Mouse (Mus musculus) ovary, postnatal 36 days (tissue): ENCODE data around the gene Sh3gl1.
A peak's percentile ranks its signal among the peaks of the same experiment; 100 is the strongest.

ENCODE experiments used
- DNase-seq: peaks from one replicate; pipeline ENCODE4 v3.0.0; 2022; ENCODE audit warnings: low spot score, mixed read lengths

The Sh3gl1 gene

DNA sequence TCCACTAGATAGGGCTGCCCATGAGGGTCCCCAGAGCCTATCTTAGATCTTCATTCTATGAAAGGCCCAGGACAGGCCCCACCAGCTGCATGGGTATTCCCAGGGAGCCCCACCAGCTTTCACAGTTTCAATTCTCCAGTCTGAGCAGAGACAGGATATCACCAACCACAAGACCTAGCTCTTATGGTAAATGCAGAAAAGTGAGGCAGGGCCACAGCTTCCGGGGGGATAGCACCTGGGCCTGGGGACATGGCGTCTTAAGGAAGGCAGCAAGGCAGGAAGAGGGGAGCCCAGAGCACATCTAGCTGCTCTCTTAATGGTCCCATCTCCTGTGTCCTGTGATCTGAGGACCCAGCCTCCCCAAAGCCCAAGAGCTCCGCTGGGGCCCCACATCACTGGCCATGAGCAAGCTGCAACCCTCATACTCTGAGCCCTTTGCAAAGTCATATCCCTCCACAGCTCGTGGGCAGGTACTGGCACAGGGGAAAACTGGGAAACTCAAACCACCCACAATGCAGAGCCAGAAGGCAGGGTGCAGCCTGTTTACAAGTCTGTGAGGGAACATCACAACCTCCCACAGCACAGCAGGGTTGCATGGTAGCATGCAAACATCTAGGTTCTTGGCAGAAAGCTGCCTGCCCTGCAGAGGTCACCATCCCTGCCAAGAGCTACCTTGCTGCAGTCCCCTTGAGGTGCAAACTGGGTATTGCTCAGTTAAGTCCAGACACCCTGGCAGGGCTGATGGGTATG lies 15.1 kb downstream of the Sh3gl1 start:
- DNase-seq, result no peak

DNA sequence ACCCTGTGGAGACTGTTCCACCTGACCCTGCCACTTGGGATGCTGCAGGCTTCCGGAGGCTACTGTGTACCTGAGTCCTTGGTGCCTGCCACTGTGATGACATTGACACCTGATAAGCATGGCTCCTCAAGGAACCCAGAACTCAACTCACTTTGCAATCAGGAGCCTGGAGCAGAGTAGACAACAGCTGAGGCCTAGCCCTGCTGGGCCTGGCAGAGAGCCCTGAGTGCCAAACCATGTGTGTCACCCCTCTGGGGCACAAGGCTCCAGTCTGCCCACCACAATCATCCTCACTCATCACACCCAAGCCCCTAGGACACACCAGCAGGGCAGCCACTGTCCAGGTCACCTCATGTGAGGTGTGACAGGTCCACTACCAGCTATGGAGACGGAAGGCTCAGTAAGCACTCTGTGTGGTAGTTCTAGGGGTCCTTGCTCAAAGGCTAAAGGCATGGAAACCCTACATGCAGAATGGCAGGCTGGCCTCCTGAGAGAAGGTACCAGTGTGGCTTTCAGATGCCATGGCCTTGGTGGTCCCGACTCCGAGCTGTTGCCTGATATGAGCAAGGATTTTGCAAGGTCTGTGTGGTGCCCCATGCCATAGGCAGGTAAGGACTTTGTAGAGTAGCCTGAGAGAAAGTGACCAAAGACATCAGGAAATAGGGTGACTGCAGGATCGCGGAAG lies 15.9 kb downstream of the Sh3gl1 start:
- peak; percentile 5 for DNase-seq

DNA sequence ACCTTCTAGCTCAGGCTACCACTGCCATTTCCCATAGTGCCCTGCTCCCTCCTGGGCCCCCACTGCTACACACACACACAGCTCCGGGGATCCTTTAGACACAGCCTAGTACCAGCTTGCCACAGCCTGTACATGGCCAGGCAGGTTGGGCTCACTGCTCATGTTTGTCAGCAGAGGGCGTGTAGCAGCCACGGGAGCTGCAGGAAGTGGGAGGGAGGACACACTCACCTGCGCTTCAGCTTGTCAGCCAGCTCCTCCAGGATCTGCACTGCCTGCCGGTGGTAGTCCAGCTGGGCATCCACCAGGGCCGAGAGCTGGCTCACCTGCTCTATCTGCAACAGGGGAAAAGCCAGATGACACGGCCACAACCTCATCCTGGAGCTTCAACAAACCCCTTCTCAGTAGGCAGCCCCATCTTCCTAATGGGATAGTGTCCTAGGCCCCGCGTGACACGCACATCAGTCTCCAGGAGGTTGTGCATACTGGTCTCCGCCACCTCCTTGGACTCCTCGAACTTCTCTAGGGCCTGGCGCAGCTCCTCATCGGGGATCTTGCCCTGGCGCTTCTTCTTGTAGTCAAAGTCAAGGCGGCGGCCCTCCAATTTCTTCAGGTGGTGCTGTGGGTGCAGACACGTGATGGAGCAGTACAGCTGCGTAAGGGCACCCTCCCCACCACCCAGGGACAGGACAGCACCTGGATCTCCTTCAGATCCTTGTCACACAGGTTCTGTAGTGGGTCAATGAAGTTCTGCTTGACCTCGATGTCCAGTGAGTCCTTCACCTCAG lies 17.9 kb downstream of the Sh3gl1 start:
- DNase-seq, result peak; percentile 51

DNA sequence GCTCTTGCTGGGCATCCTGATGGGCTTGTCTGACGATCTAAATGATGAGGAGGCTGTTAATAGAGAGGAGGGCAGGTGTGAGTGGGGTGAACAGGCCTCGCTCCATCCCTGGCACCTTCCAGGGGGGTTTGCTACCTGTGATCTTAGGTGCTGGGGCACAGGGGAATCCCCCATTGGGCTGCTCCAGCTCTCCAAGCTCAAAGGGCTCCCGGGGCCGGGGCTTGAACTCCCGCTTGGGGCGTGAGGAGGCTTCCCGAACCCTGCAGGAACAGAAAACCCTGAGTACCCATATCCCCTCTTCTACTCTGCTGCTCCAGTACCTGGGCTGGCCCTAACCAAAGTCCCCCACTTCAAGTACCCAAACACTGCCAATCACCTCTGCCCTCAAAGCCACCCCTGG lies 18.6 kb downstream of the Sh3gl1 start:
- no peak for DNase-seq

DNA sequence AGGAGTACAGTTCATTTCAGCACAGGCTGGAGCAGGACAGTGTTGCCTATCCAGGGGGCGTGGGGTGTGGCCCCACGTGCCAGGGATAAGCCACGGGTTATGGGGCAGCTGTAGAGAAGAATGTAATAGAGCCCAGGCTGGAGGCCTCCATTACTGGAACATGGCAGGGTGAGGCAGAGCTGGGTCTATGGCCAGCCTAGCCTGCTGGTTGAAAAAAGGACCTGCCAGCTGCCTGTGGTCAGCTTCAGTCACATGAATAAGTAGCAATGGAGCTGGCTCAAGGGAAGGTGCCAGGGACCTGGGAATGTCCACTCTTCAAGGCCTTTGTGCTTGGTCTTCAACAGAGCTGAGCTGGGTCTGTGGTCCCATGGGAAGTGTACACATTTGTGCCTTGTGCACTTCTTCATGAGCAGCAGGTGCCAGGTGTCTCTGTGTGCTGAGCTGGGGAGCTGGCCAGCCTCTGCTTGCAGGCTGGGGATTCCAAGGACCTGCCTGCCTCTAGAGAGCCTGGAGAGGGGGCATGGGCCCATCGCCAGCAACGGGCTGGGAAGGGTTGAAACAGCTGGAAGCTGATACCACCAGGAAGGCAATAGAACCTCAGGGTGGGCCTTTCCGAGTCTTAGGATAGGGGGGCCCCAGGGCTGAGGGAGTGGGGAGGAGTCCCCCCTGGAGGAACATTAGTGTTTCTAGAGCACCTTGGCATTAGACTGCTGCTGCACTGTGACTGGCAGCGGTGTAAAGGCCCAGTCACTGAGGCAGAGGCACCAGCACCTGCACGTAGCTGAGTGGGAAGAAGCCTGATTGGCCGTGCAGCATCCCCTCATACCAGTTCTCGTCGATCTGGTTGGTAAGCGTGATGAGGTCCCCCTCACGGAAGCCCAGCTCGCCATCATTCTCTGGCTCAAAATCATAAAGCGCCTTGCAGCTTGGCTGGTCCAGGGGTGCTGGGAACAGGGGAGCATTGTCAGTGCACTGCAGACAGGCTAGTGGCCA lies 19.3 kb downstream of the Sh3gl1 start:
- DNase-seq, result no peak

DNA sequence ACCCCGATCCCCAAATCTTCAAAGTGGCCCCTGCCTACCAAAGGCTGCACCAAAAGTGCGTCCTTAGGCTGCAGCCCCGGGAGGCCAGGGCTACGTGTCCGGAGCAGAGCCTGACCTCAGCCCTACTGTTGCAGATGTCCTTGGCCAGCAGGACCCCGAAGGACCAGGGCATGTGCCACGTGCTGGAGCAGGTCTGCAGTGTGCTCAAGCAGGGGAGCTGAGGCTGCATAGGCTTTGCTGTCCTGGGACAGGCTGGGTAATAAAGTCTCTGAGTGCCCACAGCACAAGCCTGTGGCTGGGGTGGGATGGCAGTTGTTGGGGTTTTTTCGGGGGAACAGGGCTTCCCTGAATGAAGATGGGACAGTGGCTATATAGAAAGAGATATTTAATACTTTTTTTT lies 20.1 kb downstream of the Sh3gl1 start:
- DNase-seq, result no peak

DNA sequence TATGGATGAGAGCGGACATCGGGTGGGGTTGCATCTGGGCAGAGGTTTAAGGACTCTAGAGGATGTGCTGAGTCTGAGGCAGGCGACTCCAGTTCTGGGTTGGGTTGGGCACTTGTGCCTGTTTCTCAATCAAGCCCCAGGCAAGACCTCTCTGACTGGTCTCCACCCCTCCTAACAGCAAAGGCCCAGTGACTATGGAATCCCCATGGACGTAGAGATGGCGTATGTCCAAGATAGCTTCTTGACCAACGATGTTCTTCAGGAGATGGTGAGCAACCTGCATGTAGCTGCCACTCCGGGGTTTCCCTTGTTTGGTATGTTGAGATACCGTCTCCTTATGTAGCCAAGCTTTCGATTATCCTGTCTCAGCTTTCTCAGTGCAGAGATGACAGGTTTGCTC lies 21.1 kb downstream of the Sh3gl1 start:
- no peak for DNase-seq

DNA sequence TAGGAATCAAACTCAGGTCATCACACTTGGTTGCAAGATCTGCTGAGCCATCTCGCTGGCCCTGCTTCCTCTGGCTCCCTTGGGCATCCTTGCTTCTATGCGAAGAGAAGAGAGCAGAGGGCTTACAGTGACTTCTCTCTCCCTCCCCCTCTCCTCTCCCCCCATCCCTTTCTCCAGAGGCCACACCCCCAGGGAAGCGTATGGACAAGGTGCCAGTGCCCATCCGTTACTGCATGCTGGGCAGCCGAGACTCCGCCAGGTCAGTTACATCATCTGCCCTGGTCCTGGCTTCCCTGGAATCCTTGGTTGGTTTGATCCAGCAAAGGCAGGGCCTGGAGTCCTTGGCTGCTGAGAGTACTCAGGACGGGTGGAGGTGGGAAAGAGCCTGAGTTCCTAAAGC lies 25.0 kb downstream of the Sh3gl1 start:
- DNase-seq, result no peak

DNA sequence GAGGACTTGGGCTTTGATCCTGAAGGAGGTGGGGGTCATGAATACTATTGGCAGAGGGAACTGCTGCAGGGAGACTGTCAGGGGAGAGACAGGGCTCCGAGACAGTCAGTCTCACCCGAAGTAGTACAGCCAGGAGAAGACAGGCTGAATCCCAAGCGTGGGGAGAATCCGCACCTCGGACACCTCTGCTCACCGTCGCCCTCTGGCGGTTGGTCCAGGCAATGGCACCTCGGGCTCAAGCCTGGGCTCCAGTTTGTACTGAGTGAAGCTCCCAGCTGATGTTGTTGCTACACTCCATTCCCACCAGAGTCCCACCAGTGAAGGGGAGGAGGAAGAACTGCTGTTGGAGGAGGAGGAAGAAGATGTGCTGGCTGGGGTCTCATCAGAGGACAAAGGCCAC lies 25.8 kb downstream of the Sh3gl1 start:
- DNase-seq, result peak; percentile 79

DNA sequence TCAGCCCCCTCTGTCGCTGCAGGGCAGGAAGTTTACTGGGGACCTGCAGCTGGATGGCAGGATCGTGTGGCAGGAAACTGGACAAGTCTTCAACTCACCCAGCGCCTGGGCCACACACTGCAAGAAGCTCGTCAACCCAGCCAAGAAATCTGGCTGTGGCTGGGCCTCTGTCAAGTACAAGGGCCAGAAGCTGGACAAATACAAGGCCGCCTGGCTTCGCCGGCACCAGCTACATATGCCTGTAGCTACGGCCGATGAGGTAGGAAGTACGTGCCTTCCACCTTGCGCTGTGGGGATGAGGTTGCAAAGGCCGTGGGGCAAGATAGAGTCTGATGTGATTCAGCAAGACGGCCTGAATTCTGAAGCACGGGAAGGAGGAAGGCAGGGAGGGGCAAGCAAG lies 26.2 kb downstream of the Sh3gl1 start:
- no peak for DNase-seq

DNA sequence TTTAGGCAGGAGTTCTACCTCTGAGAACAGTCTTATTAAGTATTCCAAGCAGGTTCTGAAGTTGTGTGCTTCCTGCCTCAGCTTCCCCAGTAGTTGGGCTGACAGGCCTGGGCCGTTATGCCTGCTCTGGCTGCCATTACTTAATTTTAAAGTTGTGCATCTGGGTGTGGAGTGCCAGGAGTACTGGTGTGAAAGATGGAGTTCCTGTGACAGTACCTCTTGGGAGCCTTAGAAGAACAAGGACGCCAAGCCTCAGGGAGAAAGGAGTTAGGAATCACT lies 26.5 kb downstream of the Sh3gl1 start:
- no peak for DNase-seq

DNA sequence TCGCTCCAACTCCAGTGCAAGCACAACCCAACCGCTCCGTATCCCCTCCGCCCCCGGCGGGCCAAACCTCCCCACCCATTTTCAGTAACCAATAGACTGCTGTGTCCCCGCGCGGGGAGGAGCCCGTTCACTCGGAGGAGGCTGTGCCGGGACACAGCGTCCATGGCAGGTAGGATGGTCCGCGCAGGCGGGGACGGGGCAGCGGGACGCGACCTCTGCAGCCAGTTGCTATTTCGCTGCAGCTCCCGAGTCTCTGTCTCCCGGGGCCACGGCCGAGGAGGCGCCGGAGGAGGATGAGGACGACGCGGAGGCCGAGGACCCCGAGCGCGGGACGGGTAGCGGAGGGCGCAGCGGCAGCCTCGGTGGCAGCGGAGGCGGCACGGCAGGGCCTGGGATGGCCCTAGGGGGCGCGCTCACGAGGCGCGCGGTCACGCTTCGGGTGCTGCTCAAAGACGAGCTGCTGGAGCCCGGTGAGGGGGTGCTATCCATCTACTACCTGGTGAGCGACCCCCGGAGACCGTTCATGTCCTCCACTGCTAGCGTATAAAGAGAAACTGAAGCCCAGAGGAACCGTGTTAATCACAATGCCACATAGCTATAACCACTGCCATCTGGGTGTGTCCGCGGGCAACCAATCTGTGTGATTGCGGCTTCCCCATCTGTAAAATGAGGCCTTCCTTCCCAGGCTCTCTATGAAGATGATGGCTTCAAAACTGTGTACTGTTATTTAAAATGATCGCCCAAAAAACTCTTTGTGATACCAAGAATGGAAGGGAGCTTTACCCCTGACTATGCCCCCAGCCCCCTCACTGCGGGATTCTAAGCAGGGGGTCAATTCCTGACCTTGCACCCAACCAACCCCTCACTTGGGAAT lies 27.1 kb downstream of the Sh3gl1 start:
- peak; percentile 91 for DNase-seq

DNA sequence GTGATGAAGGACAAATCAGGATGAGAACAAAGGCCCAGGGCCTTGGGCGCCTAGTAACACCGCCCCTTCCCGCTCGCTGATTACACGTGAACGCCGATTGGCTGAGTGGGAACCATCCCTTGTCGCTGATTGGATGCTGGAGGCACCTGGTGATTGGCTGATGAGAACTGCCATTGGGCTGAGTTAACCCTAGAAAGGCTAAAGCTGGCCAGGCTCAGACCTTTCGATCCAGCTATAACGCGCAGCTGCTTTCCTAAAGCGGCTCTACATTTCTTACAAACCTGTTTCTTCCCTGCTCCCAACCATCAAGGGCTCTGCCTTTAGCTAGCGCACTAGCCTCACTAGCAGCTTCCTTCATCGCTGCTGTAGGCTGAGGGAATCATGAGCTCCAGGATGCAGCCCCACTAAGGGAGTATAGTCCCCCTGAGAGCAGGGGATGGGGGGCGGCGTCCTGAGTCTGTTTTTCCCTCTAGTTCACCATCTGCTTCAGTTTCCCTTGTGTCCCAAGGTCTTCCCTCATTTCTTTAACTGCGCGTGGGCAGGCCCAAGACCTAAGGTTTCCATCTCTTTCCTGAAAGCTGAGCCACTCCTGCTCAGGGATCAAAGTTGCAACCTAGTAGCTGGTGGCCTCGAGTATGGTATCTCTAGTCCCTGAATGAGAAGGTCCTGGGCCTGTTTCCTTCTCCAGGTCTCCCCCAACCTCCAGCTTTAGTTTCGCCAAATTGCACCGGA lies 27.9 kb downstream of the Sh3gl1 start:
- peak; percentile 88 for DNase-seq

DNA sequence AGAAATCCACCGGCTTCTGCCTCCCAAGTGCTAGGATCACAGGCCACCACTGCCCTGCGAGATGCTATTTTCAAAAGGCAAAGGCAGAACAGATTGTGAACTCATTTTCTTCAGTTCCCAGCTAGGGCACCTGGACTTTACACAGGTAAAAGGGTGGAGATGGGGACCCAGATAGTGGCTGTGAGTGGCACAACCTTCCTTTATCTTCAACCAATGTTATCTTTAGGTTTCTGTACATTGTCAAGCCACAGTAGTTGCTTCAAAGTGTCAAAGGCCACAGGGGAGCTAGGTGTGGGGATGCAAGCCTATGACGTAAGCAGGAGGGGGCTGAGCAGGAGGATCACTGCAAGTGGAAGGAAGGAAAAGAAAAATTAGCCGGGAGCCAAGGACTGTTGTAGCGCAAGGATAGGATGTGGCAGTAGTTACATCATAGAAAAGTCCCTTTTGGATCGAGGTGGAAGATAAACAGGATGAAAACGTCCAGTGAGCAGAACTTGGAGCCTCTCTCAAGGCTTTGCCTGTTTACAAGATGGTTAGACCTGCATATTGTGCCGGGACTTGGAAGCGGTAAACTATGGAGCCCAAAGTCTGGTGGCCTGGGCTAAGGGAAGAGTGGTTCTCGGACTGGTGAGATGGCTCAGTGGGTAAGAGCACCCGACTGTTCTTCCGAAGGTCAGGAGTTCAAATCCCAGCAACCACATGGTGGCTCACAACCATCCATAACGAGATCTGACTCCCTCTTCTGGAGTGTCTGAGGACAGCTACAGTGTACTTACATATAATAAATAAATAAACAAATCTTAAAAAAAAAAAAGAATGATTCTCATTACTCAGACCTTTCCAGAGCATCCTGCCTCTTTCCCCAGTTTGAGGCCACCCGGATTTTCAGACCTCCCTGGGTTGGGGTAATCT lies 28.7 kb downstream of the Sh3gl1 start:
- DNase-seq, result no peak

DNA sequence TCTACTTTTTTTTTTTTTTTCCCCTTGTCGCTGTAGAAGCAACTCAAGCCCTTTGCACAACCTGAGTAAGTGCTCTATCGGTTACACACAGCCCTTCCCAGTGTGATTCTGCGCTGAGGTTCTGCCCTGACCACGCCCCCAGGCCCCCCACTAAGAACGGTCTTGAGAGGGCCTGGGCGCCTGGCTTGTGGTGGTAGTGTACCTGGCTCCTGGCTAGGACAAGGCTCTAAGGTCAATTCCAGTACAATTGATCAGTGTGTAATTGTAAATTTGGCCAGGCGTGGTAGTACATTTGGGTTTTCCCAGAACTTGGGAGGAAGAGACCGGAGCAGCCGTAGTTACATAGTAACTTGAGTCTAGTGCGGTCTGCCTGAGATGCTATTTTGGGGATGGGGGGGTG lies 29.5 kb downstream of the Sh3gl1 start:
- DNase-seq, result no peak

DNA sequence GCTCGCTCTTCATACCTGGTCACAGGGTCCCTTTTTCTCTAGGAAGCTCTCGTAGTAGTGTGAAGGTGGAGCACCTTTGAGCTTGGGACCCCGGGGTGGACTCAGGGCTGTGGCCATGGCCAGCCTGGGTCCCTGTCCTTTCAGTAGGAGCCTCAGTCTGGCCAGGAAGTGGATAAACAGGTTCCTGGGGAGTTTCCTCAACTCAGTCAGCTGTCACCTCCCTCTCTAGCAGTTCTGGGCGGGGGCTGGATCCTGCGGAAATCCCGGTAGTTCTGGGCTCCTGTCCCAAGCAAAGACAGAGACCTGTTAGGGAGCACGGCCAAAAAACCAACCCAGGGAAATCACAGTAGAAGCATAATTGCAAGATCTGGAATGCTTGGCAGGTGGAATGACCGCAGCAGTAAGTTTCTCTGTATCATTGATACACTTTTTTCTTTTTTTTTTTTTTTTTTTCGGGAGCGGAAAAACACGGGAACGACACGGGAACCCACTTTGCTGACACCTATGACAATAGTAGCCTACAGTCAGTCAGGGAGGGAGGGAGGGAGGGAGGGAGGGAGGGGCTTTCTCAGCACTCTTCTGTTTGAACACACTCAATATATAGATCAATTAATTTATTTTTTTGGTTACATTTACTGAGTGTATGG lies 30.9 kb downstream of the Sh3gl1 start, which contains the start of the genes Stap2 and Mpnd:
Stap2 (minus strand) TSS at position 170 of the 647 bp plus-strand sequence.
Mpnd (plus strand) TSS at position 297 of the 647 bp plus-strand sequence.
- peak; percentile 34 for DNase-seq

DNA sequence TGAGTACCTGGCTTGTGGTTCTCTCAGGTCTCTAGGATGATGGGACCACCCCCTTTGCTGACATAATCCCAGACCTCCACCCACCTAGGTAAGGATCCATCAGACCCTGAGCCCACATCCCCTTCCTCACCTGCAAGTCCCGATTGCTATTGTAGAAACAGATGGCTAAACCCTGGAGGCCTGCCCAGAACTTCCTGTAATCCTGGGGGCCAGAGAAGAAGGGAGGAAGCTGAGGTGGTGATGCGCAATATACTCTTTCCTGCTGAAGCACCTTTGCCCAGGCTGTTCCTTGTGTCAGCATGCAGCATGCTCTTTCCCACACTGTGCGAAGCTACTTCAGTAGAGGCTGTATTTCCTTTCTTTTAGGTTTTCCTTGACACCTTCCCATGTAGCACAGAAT lies 33.4 kb downstream of the Sh3gl1 start:
- DNase-seq, result no peak

DNA sequence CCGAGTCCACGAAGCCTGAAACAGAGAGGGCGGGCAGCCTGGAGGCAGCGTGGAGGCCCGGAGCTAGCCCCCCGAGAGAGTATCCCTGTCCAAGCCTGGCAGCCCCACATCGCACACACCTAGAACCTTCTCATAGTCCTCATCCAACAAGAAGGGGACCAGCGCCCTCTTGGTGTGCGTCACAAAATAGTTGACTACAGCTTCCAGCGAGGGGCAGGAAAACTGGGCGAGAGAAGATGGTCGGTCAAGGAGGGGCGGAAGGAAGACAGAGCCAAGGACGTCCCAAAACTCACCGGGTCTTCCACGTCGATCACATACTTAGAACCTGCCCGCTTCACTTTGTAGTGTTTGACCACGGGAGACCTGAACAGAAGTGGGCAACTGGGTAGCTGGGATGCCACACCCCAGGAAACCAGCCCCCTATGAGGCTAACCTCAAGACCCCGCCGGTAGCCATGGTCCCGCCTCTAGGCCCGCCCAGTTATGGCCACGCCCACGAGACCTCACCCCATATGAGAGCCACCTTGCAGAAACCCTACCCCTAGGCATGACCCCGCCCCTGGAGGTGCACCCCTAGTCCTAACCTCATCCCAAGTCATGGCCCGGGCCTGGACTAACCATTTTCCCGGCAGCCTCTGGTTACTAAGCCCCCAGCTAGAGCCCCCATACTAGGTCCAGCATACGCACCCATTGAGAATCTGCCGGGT lies 36.5 kb downstream of the Sh3gl1 start:
- no peak for DNase-seq
